Mouse (Mus musculus): ENCODE data around the gene Dtx3l. TPM values are rescaled to one million over a fixed set of nuclear protein-coding genes. Genes with fewer than 3 reads are reported as not detected.
"Not testable (repeated sequence)": the region's sequence is repeated elsewhere in the genome, so short reads cannot be mapped to it uniquely, and the experiment has no call there.

Gene Dtx3l
- polyA plus RNA-seq, 1 experiment, result 7.1 TPM

DNA sequence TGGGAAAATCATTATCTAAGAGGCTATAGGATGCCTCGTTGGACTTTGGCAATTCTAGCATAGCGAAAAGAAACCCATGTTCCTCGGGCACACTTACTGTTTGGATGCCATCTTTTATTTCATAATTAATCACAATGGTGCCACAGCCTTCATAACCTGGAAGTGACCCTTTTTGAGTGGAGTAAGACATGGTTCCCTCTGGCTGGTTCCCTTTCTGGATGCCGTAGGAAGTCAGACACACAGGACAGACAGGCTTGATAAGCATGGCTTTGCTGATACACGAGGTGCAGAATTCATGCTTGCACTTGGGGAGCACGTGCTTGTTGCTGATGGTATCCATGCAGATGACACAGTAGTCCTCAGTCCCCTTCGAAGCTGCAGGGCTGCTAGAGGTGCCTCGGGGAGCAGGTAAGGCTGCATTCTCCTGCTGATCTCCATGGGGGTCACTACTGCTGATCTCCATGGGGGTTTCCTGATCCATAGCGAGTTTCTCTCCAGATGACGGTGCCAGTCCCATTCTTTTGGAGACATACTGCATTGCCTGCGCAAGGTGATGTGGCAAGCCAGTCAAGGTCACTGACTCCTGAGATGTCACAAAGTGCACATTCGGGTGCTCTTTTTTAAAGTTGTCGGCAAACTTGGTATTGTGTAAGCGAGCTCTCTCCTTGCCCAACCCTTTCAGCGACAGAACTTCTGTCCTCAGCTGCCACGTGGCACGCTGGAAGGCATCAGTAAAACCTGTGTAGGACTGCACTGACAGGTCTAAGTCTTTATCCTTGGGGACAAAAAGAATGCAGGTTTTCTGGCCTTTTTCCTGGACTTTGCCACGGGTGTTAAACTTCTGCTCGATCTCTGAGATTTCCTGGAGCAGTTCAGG lies 6.5 kb downstream of the Dtx3l start:
- no peak for DNase-seq (ENCODE audit: low read depth)

DNA sequence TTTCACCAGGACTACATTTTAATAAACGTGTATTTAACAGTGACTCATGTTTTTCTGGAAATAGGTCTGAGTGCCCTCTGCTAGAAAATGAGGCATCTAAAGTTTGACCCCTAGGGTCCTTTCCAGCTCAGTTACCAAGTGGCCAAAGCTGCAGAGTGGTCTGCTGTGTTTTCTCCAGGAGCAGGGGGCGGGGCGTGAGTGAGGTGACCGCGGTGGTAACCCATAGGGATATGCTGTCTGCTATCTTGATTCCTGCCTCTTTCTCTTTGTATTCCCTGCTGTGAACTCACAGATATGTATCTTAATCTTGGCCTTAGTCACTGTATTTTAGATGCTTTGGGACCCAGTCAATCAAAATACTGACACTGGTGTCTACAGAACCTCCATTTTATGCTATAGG lies 14.6 kb downstream of the Dtx3l start:
- DNase-seq (ENCODE audit: low read depth), result no peak

- no peak for DNase-seq (ENCODE audit: low read depth)
These were observed 15.3 kb downstream of the Dtx3l start for GRCm38 (mm10) chr16:35923546-35924198.

GRCm38 (mm10) chr16:35922301-35922895 lies 16.6 kb downstream of the Dtx3l start:
- no peak for DNase-seq (ENCODE audit: low read depth)

GRCm38 (mm10) chr16:35921676-35922235 lies 17.2 kb downstream of the Dtx3l start:
- no peak for DNase-seq (ENCODE audit: low read depth)

DNA sequence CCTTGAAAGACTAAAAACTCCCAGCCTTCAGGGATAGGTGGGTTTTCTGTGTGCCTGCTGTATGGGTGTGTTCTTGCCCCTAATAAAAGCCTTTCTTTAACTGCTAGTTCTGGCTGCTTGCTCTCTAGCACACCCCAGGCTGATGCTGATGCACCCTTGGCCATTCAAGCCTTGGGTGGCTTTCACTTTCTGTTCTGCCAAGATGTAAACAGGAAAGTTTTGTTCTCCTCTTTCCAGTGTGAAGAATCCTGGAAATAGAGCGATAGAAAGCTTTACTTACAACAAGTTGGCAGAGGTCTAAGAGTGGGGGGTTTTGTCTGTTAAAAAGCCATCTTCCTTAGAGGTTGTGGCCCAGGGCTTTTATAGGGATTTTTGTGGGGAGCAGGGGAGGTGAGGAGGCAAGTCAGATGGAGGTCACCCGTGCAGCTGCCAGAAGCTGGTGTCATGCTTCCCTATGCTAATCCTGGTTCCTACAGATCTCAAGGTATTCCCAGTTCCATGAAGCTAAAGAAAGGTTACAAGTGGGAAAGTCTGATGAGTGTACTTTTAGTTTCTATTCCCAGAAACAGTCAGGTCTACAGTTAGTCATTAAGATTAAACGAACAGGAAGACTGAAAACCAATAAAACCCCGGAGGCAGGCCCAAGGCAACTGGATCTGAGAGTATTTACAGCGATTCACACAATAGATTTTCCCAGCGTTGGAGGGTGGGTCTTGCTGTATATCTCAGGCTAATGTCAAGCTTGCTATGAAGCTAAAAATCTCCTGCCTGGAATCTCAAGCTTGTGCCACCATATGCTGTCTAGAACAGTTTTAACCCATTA lies 20.0 kb downstream of the Dtx3l start:
- no peak for DNase-seq (ENCODE audit: low read depth)

- no peak for DNase-seq (ENCODE audit: low read depth)
These were observed 24.6 kb downstream of the Dtx3l start for GRCm38 (mm10) chr16:35914301-35914700.

DNA sequence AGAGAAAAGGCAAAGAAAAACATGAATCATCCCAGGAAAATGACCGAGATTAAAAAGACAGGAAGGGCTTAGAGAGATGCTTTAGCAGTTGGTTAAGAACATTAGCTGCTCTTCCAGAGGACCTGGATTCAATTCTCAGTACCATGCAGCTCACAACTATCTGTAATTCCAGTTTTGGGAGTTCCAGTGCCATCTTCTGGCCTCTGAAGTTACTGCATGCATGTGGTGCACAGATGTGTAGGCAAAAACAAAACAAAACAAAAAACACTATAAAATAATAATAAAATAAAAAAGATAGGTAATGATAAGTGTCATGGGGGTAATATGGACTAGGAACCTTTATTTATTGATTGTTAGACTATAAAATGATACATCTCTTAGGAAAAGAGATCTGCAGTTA lies 25.4 kb downstream of the Dtx3l start:
- DNase-seq (ENCODE audit: low read depth), result no peak

- DNase-seq (ENCODE audit: low read depth), result no peak
These were observed 27.5 kb downstream of the Dtx3l start for GRCm38 (mm10) chr16:35911449-35911848.

GRCm38 (mm10) chr16:35907432-35908201 lies 31.3 kb downstream of the Dtx3l start:
- no peak for DNase-seq (ENCODE audit: low read depth)

- DNase-seq (ENCODE audit: low read depth), result no peak
These were observed 32.1 kb downstream of the Dtx3l start for GRCm38 (mm10) chr16:35906887-35907286.

DNA sequence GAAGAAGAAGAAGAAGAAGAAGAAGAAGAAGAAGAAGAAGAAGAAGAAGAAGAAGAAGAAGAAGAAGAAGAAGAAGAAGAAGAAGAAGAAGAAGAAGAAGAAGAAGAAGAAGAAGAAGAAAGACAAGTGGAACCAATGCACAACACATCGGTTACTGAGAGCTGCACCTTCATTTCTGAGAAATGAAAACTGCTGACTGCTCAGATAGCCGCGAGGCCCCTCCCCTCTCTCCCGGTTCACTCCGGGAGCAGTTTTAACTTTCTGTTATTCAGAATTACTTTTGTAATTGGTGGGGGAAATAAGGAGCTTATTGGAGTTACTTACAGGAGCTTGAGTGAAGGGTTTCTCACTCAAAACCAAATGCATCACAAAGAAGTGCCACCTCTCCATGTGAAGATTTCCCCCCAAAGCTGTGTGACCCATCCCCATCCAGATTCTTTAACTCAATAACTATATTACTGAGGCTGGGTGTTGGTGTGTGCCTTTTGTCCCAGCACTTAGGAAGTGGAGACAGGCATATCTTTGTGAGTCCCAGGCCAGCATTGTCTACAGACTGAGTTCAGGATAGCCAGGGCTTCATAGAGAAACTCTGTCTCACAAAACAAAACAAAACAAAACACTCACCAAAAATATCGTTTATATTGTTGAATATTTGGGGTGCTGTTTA lies 33.0 kb downstream of the Dtx3l start:
- DNase-seq (ENCODE audit: low read depth), result no peak

GRCm38 (mm10) chr16:35905355-35905754 lies 33.6 kb downstream of the Dtx3l start:
- DNase-seq (ENCODE audit: low read depth), result no peak

GRCm38 (mm10) chr16:35904121-35904736 lies 34.7 kb downstream of the Dtx3l start:
- DNase-seq (ENCODE audit: low read depth), result no peak

- no peak for DNase-seq (ENCODE audit: low read depth)
These were observed 35.8 kb downstream of the Dtx3l start for GRCm38 (mm10) chr16:35903014-35903640.

DNA sequence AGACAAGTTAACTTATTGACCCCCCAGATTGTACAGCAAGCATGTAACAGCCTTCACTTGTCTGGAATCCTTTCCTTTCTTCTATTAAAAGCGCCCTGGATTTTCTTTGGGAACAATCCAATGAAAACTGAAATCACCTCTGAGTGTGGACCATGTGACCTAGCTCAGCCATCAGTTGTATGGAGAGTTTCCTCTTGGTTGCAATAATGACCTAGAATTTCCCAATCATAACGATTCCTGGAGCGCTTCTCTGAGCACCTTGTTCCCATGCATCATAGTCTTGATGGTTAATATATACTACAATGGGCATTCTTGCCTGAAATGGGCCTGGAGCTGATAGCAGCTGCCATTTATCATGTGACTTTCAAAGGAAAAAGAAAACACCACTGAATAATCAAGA lies 38.4 kb downstream of the Dtx3l start:
- peak; percentile 84 for DNase-seq (ENCODE audit: low read depth)

DNA sequence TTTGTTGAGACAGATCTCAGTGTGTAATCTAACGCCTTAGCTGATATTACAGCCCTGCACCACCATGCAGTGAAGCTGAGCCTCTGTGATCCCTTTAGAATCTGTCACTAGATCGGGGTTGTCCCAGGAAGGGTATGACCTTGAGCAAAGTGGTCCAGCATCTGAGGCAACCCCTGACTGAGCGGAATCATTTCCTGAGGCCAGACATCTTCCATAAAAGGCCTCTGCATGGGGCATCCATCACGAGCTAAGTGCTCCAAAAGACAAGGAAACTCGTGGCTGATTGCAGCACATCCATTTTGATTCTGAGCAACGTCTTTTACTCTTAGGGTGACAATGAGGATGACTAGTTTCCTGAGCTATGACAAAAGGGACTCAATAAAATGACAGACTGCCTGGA lies 44.0 kb downstream of the Dtx3l start:
- DNase-seq (ENCODE audit: low read depth), result no peak

GRCm38 (mm10) chr16:35891603-35892002 lies 47.3 kb downstream of the Dtx3l start:
- not testable (repeated sequence) for DNase-seq (ENCODE audit: low read depth)

GRCm38 (mm10) chr16:35890645-35891044 lies 48.3 kb downstream of the Dtx3l start:
- DNase-seq (ENCODE audit: low read depth), result no peak

All from gonadal fat pad, adult 2 months (tissue).